Mouse (Mus musculus): ENCODE data around the gene B4galnt1.
"Not testable (repeated sequence)": the region's sequence is repeated elsewhere in the genome, so short reads cannot be mapped to it uniquely, and the experiment has no call there.

Gene B4galnt1

DNA sequence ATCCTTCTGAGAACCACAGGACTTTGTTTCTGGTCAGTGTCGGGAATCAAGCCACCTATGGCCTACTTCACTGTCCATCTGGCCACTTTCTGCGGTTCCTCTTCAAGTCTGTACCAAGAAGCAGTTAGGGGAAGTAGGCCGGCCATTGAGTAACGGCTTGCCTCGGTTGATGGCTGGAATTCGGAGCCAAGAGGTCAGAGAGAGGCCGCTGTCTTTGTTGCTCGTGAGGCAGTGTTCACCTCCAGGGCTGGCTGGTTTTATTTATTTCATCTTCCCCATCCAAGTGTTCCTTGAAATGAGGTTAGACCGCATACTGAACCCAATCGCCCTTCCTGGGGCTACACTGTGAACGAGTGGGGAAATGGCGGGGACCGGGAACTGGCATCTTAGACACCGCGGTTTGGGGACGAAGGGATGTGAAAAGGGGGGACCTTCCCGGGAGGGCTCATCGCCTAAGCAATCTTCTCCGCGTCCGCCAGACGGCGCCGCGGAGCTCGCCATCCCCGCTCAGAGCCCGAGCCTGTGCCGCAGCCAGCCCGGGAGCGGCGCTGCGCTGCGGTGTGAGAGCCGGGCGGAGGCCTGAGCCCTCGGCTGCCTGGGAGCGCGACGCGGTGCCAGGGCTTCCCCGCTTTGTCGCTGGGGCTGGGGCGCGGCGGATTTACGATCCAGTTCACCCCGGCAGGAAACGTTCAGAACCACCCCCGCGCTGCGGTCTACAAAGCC lies at the start of gene B4galnt1:
TSS of gene B4galnt1 (plus strand) at position 595 of the 723 bp plus-strand sequence.
- DNase-seq (ENCODE audit: low spot score), result peak; percentile 73

DNA sequence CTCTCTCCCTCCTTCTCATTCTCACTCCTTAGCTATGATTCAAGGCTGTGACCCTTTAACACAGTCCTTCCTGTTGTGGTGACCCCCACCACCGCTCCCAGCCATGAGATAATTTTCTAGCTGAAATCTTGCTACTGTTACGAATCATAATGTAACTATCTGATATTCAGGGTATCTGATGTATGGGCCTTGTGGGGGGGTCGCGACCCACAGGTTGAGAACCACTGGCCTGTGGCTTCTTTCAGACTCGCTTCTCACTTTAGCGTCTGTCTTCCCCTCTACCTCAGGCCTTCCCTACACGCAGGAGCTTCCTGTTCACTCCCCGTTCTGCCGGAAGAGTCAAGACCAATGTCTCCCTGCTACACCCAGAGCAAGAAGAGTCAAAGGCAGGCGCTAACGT lies 46.6 kb upstream of the B4galnt1 start:
- no peak for DNase-seq (ENCODE audit: low spot score)

- DNase-seq (ENCODE audit: low spot score), result no peak
Measured at GRCm38 (mm10) chr10:127119229-127119628, 45.8 kb upstream of the B4galnt1 start.

- no peak for DNase-seq (ENCODE audit: low spot score)
Measured at GRCm38 (mm10) chr10:127120301-127121065, 44.5 kb upstream of the B4galnt1 start.

GRCm38 (mm10) chr10:127121066-127121477 lies 44.0 kb upstream of the B4galnt1 start, which contains the start of gene Os9:
Os9 (minus strand) TSS chr10:127121131.
- peak; percentile 97 for DNase-seq (ENCODE audit: low spot score)

GRCm38 (mm10) chr10:127122018-127122417 lies 43.0 kb upstream of the B4galnt1 start:
- no peak for DNase-seq (ENCODE audit: low spot score)

DNA sequence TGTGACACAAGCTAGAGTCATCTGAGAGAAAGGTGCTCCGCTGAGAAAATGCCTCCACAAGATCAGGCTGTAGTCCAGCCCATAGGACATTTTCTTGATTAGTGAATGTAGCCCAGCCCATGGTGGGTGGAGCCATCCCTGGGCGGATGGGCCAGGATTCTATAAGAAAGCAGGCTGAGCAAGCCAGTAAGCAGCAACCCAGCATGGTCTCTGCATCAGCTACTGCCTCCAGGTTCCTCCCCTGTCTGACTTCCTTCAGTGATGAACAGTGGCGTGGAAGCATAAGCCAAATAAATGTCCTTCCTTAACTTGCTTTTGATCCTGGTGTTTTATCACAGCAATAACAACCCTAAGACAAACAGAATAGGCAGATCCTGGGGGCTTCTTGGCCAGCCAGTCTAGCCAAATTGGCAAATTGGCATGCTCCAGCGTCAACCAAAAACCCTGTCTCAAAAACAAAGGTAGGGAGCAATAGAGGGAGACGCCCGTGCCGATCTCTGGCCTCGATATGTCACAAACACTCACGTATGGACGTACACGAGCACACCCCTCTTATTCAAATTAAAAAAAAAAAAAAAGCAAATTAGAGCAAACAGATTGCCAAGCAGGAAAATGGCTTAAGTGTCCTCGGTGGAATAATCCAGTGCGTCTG lies 42.1 kb upstream of the B4galnt1 start:
- DNase-seq (ENCODE audit: low spot score), result peak; percentile 43

DNA sequence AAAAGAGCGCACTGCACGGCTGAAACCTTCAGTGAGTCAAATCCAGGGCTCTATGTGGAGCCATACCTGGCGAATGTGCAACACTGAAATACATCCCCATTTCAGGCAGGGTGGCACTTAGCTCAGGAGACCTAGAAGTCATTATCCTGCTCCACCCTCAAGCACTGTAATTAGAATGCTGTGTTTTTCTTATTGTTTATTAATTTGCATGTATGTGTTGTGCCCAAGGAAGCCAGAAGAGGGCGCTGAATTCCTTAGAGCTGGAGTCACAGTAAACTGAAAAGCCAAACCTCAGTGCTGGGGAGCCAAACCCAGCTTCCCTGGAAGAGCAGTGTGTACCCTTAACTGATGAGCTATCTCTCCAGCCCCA lies 41.6 kb upstream of the B4galnt1 start:
- peak; percentile 68 for DNase-seq (ENCODE audit: low spot score)

GRCm38 (mm10) chr10:127125210-127126001 lies 39.6 kb upstream of the B4galnt1 start:
- DNase-seq (ENCODE audit: low spot score), result no peak

DNA sequence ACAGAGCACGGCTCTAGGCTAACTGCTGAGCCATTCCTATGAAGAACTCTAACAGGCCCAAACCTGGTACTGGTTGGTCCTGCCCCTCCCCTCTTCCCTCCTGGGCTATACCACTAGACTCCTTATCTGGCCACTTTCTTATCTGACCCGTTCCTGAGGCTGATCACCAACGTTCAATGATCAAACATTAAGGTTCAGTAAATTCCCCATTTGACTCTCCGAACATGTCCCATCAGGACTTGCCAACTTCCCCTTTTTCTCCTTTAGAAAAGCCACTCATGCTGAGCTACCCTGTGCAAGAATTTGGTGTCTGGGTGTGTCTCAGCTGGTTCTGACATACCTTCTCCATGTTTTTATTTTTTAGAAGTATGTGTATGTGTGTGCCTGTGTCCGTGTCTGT lies 38.4 kb upstream of the B4galnt1 start:
- no peak for DNase-seq (ENCODE audit: low spot score)

DNA sequence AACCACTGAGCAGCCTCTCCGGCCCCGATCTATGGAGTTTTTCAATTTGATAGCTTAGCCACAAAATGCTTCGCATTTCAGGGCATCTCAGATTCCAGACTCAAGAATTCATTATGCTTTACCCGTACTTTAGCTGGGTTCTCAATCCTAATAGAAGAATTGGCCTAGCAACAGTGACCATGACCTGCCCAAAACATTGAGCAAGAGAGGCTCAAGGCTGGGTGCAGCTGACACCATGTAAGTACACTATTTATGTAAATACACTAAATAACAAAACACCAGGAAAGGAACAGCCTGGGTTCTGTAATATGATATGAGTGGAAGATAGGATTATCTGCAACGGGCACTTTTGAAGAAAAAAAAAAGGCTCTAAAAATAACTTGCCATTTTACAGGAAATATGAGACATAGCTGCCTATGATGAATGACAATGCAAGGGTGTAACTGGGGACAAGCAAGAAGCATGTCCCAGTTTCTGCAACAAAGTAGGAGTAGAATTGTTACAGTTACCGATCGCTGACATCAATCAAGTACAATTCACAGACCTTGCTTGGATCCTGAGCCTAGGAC lies 37.2 kb upstream of the B4galnt1 start:
- DNase-seq (ENCODE audit: low spot score), result no peak

DNA sequence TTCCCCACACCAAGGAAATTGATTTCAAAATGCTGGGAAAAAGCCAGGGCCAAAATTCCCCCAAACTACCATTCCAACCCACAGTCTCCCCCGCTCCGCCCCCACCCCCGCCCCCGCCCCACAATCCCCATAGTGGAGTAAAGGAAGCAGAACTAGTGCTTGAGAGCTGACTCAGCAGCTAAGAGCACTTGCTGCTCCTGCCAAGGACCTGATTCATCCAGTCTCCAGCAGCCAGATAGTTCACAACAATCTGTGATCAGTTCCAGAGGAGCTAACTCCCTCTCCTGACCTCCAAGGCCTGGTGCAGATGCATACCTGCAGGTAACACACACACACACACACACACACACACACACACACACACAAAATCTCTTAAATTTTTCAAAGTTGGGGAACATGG lies 35.6 kb upstream of the B4galnt1 start:
- no peak for DNase-seq (ENCODE audit: low spot score)

DNA sequence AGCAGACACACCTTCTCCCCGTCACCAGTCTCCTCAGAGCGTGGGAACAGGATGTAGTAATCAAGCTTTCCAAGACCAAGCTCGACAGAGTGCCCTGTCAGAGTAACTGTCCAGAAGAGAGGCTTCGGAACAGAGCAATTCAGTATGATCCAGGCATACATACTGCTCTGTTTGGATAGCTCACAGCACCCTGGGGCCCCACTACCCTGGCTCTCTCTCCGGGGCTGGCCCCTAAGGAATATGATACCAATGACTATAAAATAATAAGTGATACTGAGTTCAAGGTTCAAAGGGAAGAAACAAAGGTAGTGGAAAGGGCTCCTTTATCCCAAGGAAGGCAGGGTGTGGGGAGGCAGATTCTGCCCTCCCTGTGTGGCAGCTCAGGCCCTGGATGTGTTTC lies 32.6 kb upstream of the B4galnt1 start:
- no peak for DNase-seq (ENCODE audit: low spot score)

DNA sequence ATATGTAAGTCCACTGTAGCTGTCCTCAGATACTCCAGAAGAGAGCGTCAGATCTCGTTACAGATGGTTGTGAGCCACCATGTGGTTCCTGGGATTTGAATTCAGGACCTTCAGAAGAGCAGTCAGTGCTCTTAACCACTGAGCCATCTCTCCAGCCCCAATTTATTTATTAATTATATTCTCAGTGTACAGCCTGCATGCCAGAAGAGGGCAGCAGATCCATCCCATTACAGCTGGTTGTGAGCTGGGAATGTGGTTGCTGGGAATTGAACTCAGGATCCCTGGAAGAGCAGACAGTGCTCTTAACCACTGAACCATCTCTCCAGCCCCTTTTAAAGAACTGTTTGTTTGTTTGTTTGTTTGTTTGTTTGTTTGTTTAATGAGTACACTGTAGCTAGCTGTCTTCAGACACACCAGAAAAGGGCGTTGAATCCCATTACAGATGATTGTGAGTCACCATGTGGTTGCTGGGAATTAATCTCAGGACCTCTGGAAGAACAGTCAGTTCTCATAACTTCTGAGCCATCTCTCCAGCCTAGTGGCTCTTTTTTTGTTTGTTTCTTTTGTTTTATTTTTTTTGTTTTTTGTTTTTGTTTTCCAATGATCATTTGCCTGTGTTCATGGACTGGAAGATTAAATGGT lies 30.5 kb upstream of the B4galnt1 start:
- not testable (repeated sequence) for DNase-seq (ENCODE audit: low spot score)

DNA sequence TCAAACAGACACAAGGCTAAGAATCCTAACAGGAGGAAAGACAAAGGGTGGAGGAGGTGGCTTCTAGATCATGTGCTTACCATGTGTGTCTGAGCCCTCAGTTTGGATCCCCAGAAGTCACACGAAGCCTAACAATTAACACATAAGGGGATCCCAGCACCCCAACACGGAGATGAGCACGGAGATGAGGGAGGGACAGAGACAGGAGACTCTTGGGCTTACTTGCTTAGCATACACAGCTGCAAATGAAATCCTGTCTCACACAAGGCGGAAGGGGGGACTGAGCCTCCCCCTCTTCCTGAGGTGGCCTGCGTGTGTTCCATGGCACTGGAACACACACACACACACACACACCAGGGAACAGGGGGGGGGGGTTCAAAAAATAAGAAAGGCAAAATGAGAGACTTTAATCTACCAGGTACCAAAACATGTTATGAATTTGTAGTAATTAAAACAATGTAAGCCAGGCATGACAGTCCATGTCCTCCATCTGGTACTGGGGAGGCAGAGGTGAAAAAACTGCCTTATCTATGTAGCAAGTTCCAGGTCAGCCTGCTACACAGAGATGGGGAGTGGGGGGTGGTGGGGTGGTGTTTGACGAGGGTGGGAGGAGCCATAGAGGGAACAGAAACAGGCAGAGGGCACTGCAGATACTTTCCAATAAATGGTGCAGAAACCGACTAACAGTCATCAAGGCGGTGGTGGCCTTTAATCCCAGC lies 29.7 kb upstream of the B4galnt1 start:
- DNase-seq (ENCODE audit: low spot score), result no peak

GRCm38 (mm10) chr10:127136510-127136909 lies 28.5 kb upstream of the B4galnt1 start:
- DNase-seq (ENCODE audit: low spot score), result no peak

GRCm38 (mm10) chr10:127137896-127138295 lies 27.1 kb upstream of the B4galnt1 start:
- no peak for DNase-seq (ENCODE audit: low spot score)

- no peak for DNase-seq (ENCODE audit: low spot score)
Measured at GRCm38 (mm10) chr10:127138328-127139141, 26.5 kb upstream of the B4galnt1 start.

DNA sequence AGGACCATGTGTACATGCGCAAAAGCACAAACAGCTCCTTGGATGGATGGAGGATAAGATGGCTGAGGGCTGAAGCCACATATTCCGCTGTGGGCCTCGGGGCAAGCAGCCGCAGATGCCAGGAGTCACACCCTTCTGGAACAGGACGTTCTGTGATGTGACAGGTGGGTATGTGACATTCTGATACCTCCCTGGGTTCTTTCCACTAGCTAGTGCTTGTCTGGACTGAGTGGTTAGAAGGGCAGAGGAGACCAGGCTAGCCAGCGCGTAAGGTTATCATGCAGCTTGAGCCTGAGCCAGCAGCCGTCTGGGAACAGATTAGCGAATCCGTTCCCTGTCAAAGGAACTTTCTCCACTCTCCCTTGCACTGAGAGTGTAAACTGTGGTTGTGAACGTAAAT lies 24.1 kb upstream of the B4galnt1 start:
- DNase-seq (ENCODE audit: low spot score), result no peak

DNA sequence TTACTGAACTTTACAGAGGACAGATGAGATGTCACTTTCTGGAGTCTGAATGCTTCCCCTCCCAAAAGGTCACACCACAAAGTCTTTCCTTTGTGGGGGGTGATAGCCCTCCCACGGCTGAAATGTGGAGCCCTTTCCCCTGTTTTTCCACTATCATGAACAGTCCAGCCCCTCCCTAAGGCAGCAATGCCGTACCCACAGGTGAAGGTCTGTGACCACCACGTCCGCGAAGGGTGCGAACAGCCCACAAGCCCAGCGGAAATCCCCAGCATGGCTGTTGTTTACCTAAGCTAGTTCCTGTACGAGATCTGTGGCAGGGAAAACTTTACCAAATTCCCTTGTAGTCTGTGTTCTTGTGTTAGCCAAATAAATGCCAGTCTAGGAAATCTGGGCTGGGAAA lies 23.5 kb upstream of the B4galnt1 start:
- DNase-seq (ENCODE audit: low spot score), result no peak

All from left cerebral cortex, adult 11 months (tissue).